Mouse (Mus musculus) cerebellum, adult 11 months (tissue): ENCODE data around the gene Actr10.

ENCODE experiments used
- DNase-seq: peaks from one replicate; pipeline ENCODE4 v3.0.0; 2022

Gene Actr10

DNA sequence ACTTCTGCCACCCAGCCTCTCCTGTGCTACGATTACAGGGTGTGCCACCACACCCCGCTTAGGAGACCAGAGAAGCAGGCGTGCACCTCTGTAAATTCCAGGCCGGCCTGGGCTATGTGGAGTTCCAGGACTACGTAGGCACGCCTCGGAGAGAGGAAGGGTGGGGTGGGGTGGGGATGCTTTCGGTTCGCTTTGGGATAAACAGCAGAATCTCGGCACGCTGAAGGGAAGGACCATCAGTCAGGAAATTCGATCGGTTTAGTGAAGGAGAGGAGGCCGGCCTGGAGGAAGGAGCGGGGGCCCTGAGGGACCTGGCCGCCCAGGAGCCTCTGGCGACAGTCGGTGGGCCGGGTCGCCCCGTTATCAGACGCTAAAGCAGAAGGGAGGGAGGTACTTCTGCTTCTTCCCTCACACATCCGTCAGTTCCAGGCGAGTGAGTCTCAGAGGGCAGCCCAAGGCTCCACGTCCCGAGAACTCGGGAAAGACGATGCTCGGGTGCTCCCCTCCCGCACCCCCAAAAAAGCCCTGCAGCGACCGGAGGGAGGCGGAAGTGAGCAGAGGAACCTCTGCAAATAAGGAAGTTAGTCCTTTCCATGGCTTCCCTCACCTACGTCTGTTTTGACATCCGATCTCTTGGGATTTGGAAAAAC lies 30.6 kb downstream of the Actr10 start:
- DNase-seq = peak; percentile 76

DNA sequence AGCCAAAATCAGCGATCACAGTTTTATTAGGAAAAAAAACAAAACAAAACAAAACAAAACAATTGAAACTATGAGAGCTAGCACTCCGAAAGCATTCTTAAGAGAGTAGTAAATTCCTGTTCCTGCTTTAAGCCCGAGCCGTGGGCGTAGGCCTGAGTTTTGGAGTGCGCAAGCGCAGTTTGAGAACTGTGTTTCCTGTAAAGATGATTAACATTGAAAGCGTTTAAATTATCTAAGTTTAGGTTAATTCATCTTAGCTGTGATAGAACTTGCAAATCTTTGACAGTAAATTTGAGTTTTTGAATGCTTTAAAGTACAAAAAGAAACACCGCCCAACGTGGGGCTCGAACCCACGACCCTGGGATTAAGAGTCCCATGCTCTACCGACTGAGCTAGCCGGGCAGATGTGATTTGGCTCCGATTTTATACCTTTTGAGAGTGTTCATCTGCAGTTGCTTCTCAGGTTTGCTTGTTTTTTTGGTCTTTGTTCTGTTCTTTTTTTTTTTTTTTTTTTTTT lies 31.2 kb downstream of the Actr10 start:
- DNase-seq = peak; percentile 82

DNA sequence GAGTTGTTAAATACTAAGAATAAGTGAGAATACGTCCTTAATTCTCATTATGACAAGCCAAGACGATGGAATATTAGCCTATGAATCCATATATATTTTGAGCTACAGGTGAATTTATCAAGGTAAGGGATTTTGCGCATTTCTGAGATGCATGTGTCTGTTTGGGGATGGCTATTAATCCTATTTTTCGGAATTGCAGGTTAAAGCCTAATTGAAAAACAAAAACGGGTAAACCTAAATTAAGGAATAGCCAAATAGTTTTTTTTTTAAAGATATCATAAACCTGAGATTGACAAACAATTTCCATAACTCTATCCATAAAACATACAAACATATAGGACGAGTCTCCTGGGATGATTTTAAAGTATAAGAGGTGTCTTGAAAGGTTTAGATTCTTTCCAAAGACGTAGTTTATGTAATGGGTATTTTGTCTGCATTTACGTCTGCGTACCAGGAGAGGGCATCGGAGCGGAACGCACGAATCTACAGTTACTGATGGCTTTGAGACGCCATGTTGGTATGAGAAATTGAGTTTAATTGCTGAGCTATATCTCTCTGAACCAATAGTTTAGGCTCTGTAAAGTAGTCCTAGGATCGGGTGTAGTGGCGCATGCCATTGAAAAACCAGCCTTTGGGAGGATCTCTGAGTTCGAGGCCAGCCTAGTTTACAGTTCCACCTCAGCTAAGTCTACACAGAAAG lies 32.0 kb downstream of the Actr10 start:
- peak; percentile 57 for DNase-seq

DNA sequence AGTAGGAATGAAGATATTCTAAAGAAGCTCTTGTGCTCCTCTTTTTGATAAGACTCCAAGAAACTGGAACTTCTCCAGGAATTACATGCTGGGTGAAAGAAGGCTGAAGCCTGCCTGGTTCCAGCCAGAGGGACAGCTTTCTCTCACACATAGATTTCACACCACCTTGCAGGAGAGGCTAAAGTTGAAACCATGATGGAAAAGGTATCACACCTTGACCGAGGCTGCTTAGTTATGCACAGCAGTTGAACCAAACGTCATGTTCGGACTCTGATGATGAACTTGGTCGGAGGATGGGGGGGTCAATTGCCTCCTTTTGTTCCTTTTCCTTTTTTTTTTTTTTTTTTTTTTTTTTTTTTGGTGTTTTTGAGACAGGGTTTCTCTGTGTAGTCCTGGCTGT lies 36.2 kb downstream of the Actr10 start:
- no peak for DNase-seq

DNA sequence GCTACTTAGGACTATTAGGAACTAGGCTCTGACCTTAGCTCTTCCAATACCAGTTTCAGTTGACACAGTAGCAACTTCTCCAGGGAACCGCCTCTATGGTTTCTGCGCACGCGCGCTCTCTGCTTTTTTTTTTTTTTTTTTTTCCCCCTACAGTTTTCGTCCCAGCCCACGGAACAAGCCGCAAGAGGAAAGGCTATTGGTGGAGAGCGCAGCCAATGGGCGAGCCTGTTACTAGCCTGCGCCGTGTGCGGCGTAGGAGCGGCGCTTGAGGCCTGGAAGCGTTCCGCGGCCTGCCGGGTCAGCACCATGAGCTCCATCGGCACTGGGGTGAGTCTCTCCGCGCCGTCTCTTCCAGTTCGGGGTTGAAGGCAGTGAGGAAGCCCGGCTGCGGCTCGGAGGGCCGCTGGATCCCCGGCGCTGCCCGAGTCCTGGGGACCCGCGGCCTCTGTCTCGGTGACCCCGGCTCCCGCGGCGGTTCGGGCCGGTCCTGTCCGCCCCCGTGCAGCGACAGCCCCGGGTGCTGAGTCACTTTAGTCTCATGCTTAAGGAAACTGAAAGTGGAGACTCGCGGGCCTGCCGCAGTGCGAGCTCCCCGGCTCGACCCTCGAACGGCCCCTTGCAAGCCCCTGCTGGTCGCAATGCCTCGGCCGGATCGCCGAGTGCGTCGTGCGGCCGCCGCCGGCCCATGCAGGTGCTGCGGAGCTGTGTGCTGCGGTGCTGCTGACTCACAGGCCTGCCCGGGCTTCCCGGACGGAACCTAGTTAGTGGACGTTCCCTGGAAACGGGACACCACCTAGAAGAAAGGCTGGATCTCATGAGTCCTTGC lies 37.0 kb downstream of the Actr10 start, which contains the start of gene Psma3:
TSS of gene Psma3 (plus strand) at position 181 of the 826 bp plus-strand sequence.
- DNase-seq = peak; percentile 86

DNA sequence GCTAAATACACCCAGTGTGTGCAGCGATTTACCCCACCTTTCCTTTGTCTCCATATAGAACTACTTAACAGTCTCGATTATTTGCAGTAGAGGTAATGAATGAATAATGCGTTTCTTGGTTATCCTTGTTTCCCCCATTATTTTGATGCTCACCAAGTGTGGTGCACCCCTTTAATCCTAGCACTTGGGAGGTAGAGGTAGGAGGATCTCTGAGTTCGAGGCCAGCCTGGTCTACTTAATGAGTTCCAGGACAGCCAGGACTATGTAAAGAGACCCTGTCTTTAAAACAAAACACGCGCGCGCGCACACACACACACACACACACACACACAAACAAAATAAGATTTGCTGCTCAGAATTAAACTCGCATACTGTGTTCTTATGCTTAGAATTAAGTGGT lies 37.7 kb downstream of the Actr10 start:
- DNase-seq = no peak

DNA sequence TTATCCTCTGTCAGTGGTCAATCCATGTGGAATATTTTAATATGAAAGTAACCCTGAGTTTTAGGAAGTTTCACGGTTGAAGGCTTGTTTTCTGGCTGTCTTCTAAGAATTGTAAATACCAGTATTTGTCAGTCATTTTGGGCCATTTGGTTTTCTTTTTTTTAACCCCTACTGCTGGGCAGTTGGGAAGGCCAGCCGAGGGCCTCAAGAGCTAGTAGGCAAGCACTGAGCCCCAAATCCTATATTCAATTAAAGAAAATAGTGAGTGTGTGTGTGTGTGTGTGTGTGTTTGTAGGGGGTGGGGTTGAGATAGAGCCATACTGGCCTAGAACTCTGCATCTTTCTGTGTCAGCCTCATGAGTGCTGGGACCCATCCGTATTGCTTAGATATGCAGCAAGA lies 38.2 kb downstream of the Actr10 start:
- DNase-seq = no peak

DNA sequence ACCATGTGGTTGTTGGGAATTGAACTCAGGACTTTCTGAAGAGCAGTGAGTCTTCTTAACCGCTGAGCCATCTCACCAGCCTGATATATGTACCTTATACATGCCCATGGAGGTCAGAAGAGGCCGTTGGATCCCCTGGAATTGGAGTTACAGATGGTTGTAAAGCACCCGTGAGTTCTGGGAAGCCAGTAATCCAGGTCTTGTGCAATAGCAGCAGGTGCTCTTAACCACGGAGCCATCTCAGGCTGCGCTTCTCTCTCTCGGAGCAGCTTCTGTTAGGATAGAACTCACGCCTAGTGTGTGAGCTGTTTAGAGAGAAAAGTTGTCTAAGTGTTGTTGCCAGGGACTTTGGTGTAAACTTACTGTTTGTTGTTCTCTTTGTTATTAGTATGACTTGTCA lies 40.7 kb downstream of the Actr10 start:
- DNase-seq = no peak

DNA sequence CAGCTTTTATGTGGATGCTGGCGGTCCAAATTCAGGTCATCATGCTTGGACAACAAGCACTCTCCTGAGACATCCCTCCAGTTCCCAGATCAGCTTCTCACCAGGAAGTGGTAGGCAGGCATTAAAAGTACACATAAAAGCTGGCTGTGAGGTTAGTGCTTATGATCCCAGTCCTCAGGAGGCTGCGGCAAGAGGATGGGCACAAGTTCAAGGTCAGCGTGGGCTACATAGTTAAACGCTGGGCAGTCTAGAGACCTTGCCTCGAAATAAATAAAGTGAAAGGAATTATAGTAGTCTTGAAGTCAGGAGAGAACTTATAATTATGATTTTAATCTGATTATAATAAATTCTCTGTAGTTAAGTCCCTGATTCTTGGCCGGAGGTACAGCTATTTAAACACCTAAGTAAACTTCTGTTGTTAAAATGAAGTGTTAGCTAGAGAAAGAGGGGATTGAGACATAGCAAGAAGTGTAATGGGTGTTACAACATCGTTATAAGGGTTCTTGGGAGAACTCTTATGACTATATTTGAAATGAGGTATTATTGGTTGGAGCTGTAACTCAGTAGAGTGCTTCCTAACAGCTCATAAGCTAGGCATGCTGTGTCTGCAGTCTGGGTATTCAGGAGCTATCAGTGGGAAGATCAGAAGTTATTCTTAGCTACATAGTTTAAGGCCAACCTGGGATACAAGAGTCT lies 47.3 kb downstream of the Actr10 start:
- DNase-seq = no peak

DNA sequence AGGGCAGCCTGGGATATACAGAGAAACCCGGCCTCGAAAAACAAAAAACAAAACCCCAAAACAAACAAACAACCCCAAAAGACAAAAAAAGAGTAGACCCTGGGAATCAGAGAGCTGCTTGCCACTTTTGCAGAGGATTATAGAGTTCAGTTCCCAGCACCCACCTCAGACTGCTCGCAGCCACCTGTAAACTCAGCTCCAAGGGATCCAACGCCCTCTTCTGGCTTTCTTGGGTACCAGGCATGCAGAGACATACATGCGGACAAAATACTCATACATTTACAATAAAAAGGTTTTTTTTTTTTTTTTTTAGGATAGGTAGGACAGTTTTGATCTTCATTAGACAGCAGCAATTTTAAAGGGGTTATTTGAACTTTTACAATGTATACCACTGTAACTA lies 59.6 kb downstream of the Actr10 start:
- no peak for DNase-seq

DNA sequence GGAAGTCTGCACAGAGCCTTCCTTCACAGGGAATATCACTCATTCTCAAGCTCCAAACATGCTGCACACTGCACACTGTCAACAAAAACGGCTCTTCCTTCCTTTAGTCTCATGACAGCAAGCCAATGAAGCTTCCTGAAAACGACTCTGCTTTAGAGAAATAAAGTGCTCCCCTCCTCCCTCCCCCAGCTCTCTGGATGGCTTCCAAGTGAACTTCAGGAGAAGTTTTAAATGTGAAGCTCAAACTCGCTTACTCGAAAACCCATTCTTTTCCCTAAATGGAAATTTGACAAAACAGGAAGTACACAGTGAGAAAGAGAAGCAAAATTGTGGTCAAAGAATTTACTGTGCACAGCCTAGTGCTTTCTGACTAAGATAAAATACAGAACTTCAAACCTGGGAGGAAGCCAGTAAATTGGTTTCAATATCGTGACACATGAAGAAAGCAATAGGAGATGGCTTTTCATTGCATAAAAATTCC lies 61.8 kb downstream of the Actr10 start:
- no peak for DNase-seq

DNA sequence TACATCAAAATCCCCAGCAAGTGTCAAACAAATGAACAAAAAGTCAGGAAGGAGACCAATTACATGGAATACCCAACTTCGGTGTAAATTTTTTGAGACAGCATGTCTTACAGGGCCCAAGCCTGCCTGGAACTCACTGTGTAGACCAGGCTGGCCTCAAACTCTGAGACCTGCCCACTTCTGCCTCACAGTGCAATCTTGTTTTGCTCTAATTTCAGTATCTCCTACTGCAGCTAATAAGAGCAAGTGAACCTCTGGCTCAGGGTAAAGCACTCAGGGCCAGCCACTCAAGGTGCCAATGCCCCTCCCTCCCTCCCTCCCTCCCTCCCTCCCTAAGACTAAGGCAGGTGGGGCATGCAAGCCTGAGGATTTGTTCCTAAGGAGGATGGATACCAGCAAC lies 62.7 kb downstream of the Actr10 start:
- no peak for DNase-seq

DNA sequence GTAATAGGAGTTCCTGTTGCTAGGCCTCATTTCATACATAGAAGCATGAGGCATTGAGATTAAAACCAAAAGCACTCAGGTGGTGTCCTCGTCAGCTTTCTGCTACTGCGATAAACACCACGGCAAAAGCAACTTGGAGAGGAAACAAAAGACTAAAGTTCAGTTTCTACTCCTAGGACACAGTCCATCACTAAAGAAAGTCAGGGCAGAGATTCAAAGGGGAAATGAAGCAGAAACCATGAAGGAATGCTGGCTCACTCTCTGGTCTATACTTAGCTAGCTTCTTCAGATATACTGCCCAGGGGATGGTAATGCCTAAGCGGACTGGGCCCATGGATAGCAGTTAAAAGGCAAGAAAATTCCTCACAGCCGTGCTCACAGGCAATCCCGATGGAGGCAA lies 63.8 kb downstream of the Actr10 start:
- DNase-seq = no peak

DNA sequence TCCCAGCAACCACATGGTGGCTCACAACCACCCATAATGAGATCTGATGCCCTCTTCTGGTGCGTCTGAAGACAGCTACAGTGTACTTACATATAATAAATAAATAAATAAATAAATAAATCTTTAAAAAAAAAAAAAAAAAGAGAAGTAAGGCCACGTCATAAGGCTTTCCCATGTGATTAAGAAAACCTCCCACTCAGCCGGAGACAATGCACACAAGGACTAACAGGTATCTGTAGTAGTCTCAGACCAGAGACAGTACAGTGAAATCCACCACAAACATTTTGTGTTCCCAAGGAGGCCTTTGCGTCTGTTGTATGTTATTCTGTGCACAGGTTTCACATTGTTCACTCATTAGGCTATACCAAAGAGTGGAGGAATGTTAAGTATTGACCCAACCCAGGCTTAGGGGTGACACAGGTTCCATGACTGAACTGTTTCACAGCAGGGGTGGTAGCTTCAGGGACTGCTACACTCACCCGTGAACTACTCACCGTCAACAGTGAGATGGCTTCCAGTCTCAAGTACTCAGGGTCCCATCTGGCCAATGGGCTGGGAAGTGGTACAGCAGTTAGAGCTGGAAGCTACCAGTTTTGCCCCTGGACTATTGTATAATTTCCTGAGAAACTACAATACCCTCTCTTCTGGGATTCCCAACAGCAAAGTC lies 66.2 kb downstream of the Actr10 start:
- DNase-seq = no peak

DNA sequence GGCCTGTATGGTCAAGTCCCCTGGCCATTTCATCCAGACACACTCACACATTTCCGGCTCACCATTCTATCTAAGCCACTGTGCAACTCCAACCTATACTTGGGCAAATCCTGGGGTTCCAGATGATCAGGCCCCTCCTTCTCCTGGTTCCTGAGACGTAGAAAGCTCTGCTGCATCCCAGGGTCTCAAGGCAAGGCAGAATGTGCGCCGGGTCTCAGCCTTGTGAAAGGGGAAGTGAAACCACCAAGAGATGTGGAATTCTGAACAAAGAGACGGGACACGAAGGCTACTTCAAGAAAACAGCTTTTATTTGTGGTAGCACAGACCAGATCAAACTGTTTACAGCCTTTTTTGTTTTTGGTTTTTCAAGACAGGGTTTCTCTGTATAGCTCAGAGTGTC lies 68.5 kb downstream of the Actr10 start:
- DNase-seq = no peak

DNA sequence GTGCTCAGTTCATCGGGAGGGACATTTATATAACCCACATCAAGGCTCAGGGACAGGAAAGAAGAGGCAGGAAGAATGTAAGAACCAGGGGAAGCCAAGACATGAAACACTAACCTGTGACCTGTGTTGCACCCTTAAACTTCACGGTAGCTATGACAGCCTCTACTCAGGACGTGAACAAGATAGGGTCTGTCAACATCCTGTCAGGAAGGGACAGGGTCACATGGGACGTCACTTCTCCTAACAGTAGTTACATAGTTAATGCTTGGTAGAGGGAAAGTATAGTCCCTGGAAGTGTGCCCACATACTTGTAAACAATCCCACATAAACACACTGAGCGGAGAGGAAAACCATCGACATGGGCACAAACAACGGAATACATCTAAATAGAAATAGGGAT lies 69.2 kb downstream of the Actr10 start:
- no peak for DNase-seq

DNA sequence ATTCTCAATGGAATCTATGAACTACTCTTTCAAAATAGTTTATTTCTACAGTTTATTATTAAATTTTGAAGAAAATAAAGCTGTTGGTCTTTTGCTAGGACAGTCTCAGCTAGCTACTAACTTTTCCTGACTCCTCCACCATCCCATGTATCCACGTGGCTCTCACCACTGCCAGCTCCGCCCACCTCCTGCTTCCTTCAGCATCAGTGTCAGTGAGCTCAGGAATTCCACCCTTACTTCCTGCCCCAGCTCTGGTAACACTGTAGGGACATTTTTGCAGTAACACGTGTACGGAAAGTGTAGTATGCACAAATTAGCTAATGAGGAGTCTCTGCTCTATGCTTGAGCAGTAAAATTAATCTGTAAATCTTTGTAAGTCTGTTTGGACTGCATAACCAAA lies 72.1 kb downstream of the Actr10 start:
- DNase-seq = no peak
